Mouse (Mus musculus) intestine, embryonic 14.5 days (tissue): Measurements from ENCODE around the gene Brk1. TPM values are rescaled to one million over a fixed set of nuclear protein-coding genes. Genes with fewer than 3 reads are reported as not detected.

Experiments used
- ATAC-seq: fragments of 200-750 bp; cut with Nextera tagmentation; replicated peaks from 2 replicates; pipeline ENCODE4 v1.8.0; 2017; ENCODE audit warnings: low read depth, moderate number of reproducible peaks, moderate TSS enrichment, moderate library complexity; ENCODE audit not compliant: low FRiP score, low TSS enrichment
- DNase-seq: peaks from one replicate; pipeline ENCODE4 v3.0.0-alpha.2; 2018; ENCODE audit warnings: low spot score
- H3K27ac ChIP-seq: fragments of 300-500 bp; sonication (generic); 2 replicates; pipeline ENCODE4 v1.5.1; 2014; ENCODE audit warnings: low read depth, mild to moderate bottlenecking, control low read depth
- H3K27me3 ChIP-seq: fragments of 300-500 bp; sonication (generic); replicated peaks from 2 replicates; pipeline ENCODE4 v1.6.1; 2014; ENCODE audit warnings: low read length, control low read depth; ENCODE audit not compliant: control insufficient read depth, insufficient read depth
- H3K36me3 ChIP-seq: fragments of 300-500 bp; sonication (generic); 2 replicates; pipeline ENCODE4 v1.6.1; 2014; ENCODE audit warnings: low read length, control low read depth; ENCODE audit not compliant: control insufficient read depth, insufficient read depth
- H3K4me1 ChIP-seq: fragments of 300-500 bp; sonication (generic); replicated peaks from 2 replicates; pipeline ENCODE4 v1.6.1; 2014; ENCODE audit warnings: low read length, control low read depth, mixed read lengths; ENCODE audit not compliant: control insufficient read depth, insufficient read depth
- H3K4me2 ChIP-seq: fragments of 300-500 bp; sonication (generic); 2 replicates; pipeline ENCODE4 v1.6.1; 2014; ENCODE audit warnings: low read length
- H3K4me3 ChIP-seq: fragments of 300-500 bp; sonication (generic); 2 replicates; pipeline ENCODE4 v1.5.1; 2014; ENCODE audit warnings: low read depth, low read length, control low read depth, mixed read lengths
- H3K9ac ChIP-seq: fragments of 300-500 bp; sonication (generic); 2 replicates; pipeline ENCODE4 v1.6.1; 2014; ENCODE audit warnings: mild to moderate bottlenecking, low read length
- H3K9me3 ChIP-seq: fragments of 300-500 bp; sonication (generic); 2 replicates; pipeline ENCODE4 v1.6.1; 2016; ENCODE audit warnings: low read length, control low read depth; ENCODE audit not compliant: control insufficient read depth
- WGBS: fragments of 180-500 bp; shearing (Covaris S2); extraction: QIAGEN DNeasy Blood & Tissue Kit; methylation state at CpG from one replicate; pipeline ENCODE4 v1.1.7; 2014; 5-methylcytosine and 5-hydroxymethylcytosine counted together
- polyA plus RNA-seq: library from polyadenylated mRNA; unstranded; fragments of >200 nt; fragmentation: Nextera tagmentation; extraction: Ambion mirVana; gene quantifications from 2 replicates; pipeline ENCODE4 v1.2.1, GENCODE M21; 2014

Gene Brk1
- polyA plus RNA-seq, 1 experiment from 2014 or later = 238 TPM

GRCm38 (mm10) chr6:113612258-113612969 lies 7.8 kb downstream of the Brk1 start:
- ATAC-seq (no peak), DNase-seq (no peak)
- H3K27ac ChIP-seq = no peak overlapping the region
- no peak overlapping the region for H3K9ac ChIP-seq
- H3K4me1 ChIP-seq = no peaks in the 10 kb centered on the region
- no peak overlapping the region for H3K4me3 ChIP-seq
- H3K9me3 ChIP-seq = no peaks in the 10 kb centered on the region
- H3K27me3 ChIP-seq = no peaks in the 10 kb centered on the region
- WGBS = 91% methylated on average over 8 of the region's 8 CpGs
- H3K36me3 ChIP-seq = peaks cover 67% of the 10 kb centered on the region
- no peak overlapping the region for H3K4me2 ChIP-seq

- Histone ChIP-seq H3K27me3 (no peaks in the 10 kb centered on the region), H3K4me2 (no peak overlapping the region), H3K9ac (no peak overlapping the region), H3K9me3 (no peaks in the 10 kb centered on the region), H3K27ac (no peak overlapping the region), H3K4me1 (no peaks in the 10 kb centered on the region), H3K4me3 (no peak overlapping the region), H3K36me3 (peaks cover 75% of the 10 kb centered on the region)
- DNase-seq (no peak), ATAC-seq (no peak)
- WGBS = 95% methylated on average over 7 of the region's 7 CpGs
Measured at GRCm38 (mm10) chr6:113614152-113614551, 9.6 kb downstream of the Brk1 start.

- whole genome bisulfite sequencing = 97% methylated on average over 8 of the region's 8 CpGs
- no peaks in the 10 kb centered on the region for H3K9me3 ChIP-seq
- no peak overlapping the region for H3K27ac ChIP-seq
- H3K4me3 ChIP-seq = no peak overlapping the region
- H3K4me2 ChIP-seq = no peak overlapping the region
- DNase-seq (no peak), ATAC-seq (no peak)
- H3K9ac ChIP-seq = no peak overlapping the region
- H3K4me1 ChIP-seq = no peaks in the 10 kb centered on the region
- H3K27me3 ChIP-seq = no peaks in the 10 kb centered on the region
- H3K36me3 ChIP-seq = peaks cover 74% of the 10 kb centered on the region
Measured at GRCm38 (mm10) chr6:113614997-113615396, 10.4 kb downstream of the Brk1 start.

- Histone ChIP-seq H3K27me3 (no peaks in the 10 kb centered on the region), H3K4me3 (no peak overlapping the region), H3K4me1 (no peaks in the 10 kb centered on the region), H3K36me3 (peaks cover 69% of the 10 kb centered on the region), H3K9me3 (no peaks in the 10 kb centered on the region), H3K27ac (no peak overlapping the region), H3K4me2 (no peak overlapping the region), H3K9ac (no peak overlapping the region)
- no peak for DNase-seq
- 98% methylated on average over 4 of the region's 4 CpGs for WGBS
- ATAC-seq = no peak
Measured at GRCm38 (mm10) chr6:113615489-113615888, 10.9 kb downstream of the Brk1 start.

GRCm38 (mm10) chr6:113623386-113623785 lies 18.8 kb downstream of the Brk1 start:
- H3K27ac ChIP-seq = peak overlapping the region; percentile 84
- DNase-seq (no peak), ATAC-seq (0 out of 2 replicates have a peak, but pooled peaks have one; percentile 6)
- peak overlapping the region; percentile 72 for H3K4me3 ChIP-seq
- H3K4me2 ChIP-seq = peak overlapping the region; percentile 94
- peak overlapping the region; percentile 76 for H3K9ac ChIP-seq
- peaks cover 13% of the 10 kb centered on the region for H3K36me3 ChIP-seq
- peaks cover 11% of the 10 kb centered on the region for H3K4me1 ChIP-seq
- H3K27me3 ChIP-seq = no peaks in the 10 kb centered on the region
- no peaks in the 10 kb centered on the region for H3K9me3 ChIP-seq
- WGBS = 65% methylated on average over 5 of the region's 5 CpGs

- Histone ChIP-seq H3K27ac (peak within 1 kb of the TSS; percentile 84), H3K9ac (peak within 1 kb of the TSS; percentile 76), H3K4me2 (peak within 1 kb of the TSS; percentile 94), H3K9me3 (no peaks in the 10 kb centered on the region), H3K4me1 (peaks cover 11% of the 10 kb centered on the region), H3K27me3 (no peaks in the 10 kb centered on the region), H3K4me3 (peak within 1 kb of the TSS; percentile 72), H3K36me3 (peaks cover 14% of the 10 kb centered on the region)
- DNase-seq = peak; percentile 93
- under 1% methylated on average over 70 of the region's 76 CpGs for WGBS
- ATAC-seq = peak; percentile 88
Measured at GRCm38 (mm10) chr6:113623941-113624751, 19.6 kb downstream of the Brk1 start, which contains the start of gene Vhl. Vhl (plus strand) TSS chr6:113623959.

- WGBS = 36% methylated on average over 5 of the region's 5 CpGs
- Histone ChIP-seq H3K4me3 (peak overlapping the region; percentile 72), H3K4me2 (peak overlapping the region; percentile 94), H3K4me1 (peaks cover 11% of the 10 kb centered on the region), H3K27ac (no peak overlapping the region), H3K36me3 (peaks cover 25% of the 10 kb centered on the region), H3K27me3 (no peaks in the 10 kb centered on the region), H3K9me3 (no peaks in the 10 kb centered on the region), H3K9ac (peak overlapping the region; percentile 76)
- DNase-seq (no peak), ATAC-seq (no peak)
Measured at GRCm38 (mm10) chr6:113624989-113625770, 20.6 kb downstream of the Brk1 start.

GRCm38 (mm10) chr6:113630322-113630721 lies 25.8 kb downstream of the Brk1 start:
- Histone ChIP-seq H3K4me1 (peaks cover 5% of the 10 kb centered on the region), H3K36me3 (peaks cover 53% of the 10 kb centered on the region), H3K4me2 (no peak overlapping the region), H3K27me3 (no peaks in the 10 kb centered on the region), H3K27ac (no peak overlapping the region), H3K9ac (no peak overlapping the region), H3K9me3 (no peaks in the 10 kb centered on the region), H3K4me3 (no peak overlapping the region)
- DNase-seq (no peak), ATAC-seq (no peak)
- 85% methylated on average over 5 of the region's 5 CpGs for WGBS
